Mouse (Mus musculus) limb, embryonic 12.5 days (tissue): ENCODE data around the gene Dpy19l3. TPM values are rescaled to one million over a fixed set of nuclear protein-coding genes. Genes with fewer than 3 reads are reported as not detected.

Experiments
- ATAC-seq: fragments of 200-750 bp; cut with Nextera tagmentation; 2 replicates; pipeline ENCODE4 v1.8.0; 2017; ENCODE audit warnings: low read depth, moderate TSS enrichment; ENCODE audit not compliant: insufficient number of reproducible peaks, insufficient read depth, low FRiP score, low TSS enrichment
- H3K27ac ChIP-seq: fragments of 300-500 bp; sonication (generic); 2 replicates; pipeline ENCODE4 v1.5.1; 2016; ENCODE audit warnings: mild to moderate bottlenecking, moderate library complexity
- H3K27me3 ChIP-seq: fragments of 300-500 bp; sonication (generic); 2 replicates; pipeline ENCODE4 v1.6.1; 2016; ENCODE audit warnings: mild to moderate bottlenecking, moderate library complexity
- H3K36me3 ChIP-seq: fragments of 300-500 bp; sonication (generic); 2 replicates; pipeline ENCODE4 v1.6.1; 2016; ENCODE audit warnings: mild to moderate bottlenecking, moderate library complexity
- H3K4me1 ChIP-seq: fragments of 300-500 bp; sonication (generic); replicated peaks from 2 replicates; pipeline ENCODE4 v1.6.1; 2016
- H3K4me2 ChIP-seq: fragments of 300-500 bp; sonication (generic); 2 replicates; pipeline ENCODE4 v1.6.1; 2016; ENCODE audit warnings: mild to moderate bottlenecking, moderate library complexity
- H3K4me3 ChIP-seq: fragments of 300-500 bp; sonication (generic); replicated peaks from 2 replicates; pipeline ENCODE4 v1.5.1; 2016; ENCODE audit warnings: mild to moderate bottlenecking
- H3K9ac ChIP-seq: fragments of 300-500 bp; sonication (generic); replicated peaks from 2 replicates; pipeline ENCODE4 v1.6.1; 2016; ENCODE audit warnings: mild to moderate bottlenecking, moderate library complexity
- H3K9me3 ChIP-seq: fragments of 300-500 bp; sonication (generic); 2 replicates; pipeline ENCODE4 v1.6.1; 2016; ENCODE audit warnings: mild to moderate bottlenecking, moderate library complexity
- WGBS: fragments of 180-500 bp; shearing (Covaris S2); methylation state at CpG from one replicate; pipeline ENCODE4 v1.1.7; 2016; 5-methylcytosine and 5-hydroxymethylcytosine counted together
- polyA plus RNA-seq: library from polyadenylated mRNA; unstranded; fragments of >200 nt; fragmentation: Nextera tagmentation; extraction: Ambion mirVana; gene quantifications from 2 replicates; pipeline ENCODE4 v1.2.1, GENCODE M21; 2016

The Dpy19l3 gene
- polyA plus RNA-seq, 1 experiment from 2014 or later = 39.2 TPM

DNA sequence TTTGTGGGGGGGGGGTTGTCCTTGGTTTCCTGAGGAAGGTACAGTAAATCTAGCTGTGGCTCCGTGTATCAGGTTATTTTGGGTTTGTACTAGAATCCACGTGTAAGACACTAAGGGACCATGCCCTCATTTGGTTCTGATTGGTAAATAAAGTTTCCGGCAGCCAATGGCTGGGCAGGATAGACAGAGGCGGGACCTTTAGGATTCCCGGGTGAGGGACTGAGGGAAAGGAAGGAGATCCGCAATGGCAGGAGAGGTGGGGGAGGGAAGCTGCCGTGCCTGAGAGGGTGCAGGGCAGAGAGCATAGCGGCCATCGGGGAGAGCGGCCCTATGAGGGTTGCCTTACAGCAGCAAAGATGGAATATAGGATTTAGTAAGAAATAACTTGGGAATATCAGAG lies 67.0 kb downstream of the Dpy19l3 start:
- Histone ChIP-seq H3K4me2 (peak overlapping the region; percentile 36), H3K9ac (no peak overlapping the region), H3K4me1 (peaks cover 31% of the 10 kb centered on the region), H3K27ac (0 out of 2 replicates have a peak overlapping the region, but pooled peaks have one; percentile 29), H3K27me3 (no peaks in the 10 kb centered on the region), H3K4me3 (no peak overlapping the region), H3K36me3 (peaks cover 23% of the 10 kb centered on the region), H3K9me3 (no peaks in the 10 kb centered on the region)
- WGBS = 22% methylated on average over 10 of the region's 10 CpGs
- no peak for ATAC-seq

- H3K4me3 ChIP-seq = no peak overlapping the region
- H3K27me3 ChIP-seq = no peaks in the 10 kb centered on the region
- peak overlapping the region; percentile 57; the same call in 1 of the 2 replicates for H3K27ac ChIP-seq
- 24% methylated on average over 13 of the region's 13 CpGs for WGBS
- H3K4me1 ChIP-seq = peaks cover 31% of the 10 kb centered on the region
- no peak for ATAC-seq
- H3K9ac ChIP-seq = no peak overlapping the region
- peak overlapping the region; percentile 36 for H3K4me2 ChIP-seq
- H3K9me3 ChIP-seq = no peaks in the 10 kb centered on the region
- H3K36me3 ChIP-seq = peaks cover 19% of the 10 kb centered on the region
Observed at GRCm38 (mm10) chr7:35686756-35687155, 67.5 kb downstream of the Dpy19l3 start.

DNA sequence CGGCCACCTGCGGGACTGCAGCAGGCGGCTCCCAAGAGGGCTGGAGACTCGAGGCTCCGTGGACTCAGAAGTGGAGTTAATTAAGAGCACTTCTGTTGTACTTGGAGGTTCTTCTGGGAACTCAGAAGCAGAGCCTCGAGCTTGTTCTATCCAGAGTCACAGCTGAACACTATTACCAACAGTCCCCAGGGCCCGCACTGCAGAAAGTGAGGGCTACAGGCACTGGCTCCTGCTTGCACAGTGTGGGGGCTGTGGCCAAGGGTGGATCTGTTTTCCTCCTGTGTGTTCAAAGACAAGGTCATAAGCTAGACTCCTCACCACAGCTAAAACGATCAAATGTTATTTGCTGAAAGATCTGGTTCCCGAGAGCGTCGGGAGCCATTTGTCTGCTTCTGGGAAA lies 68.0 kb downstream of the Dpy19l3 start:
- no peak overlapping the region for H3K9ac ChIP-seq
- peak; percentile 63 for ATAC-seq
- 48% methylated on average over 11 of the region's 11 CpGs for WGBS
- H3K4me3 ChIP-seq = no peak overlapping the region
- H3K27ac ChIP-seq = peak overlapping the region; percentile 57
- peaks cover 15% of the 10 kb centered on the region; the same call in 1 of the 2 replicates for H3K36me3 ChIP-seq
- no peaks in the 10 kb centered on the region for H3K27me3 ChIP-seq
- peak overlapping the region; percentile 36; the same call in 1 of the 2 replicates for H3K4me2 ChIP-seq
- peaks cover 31% of the 10 kb centered on the region for H3K4me1 ChIP-seq
- H3K9me3 ChIP-seq = no peaks in the 10 kb centered on the region

GRCm38 (mm10) chr7:35683409-35684122 lies 70.7 kb downstream of the Dpy19l3 start:
- WGBS = 89% methylated on average over 6 of the region's 6 CpGs
- no peak for ATAC-seq
- Histone ChIP-seq H3K9ac (no peak overlapping the region), H3K27ac (no peak overlapping the region), H3K4me1 (peaks cover 22% of the 10 kb centered on the region), H3K4me2 (no peak overlapping the region), H3K9me3 (no peaks in the 10 kb centered on the region), H3K27me3 (no peaks in the 10 kb centered on the region), H3K4me3 (no peak overlapping the region), H3K36me3 (no peaks in the 10 kb centered on the region)

DNA sequence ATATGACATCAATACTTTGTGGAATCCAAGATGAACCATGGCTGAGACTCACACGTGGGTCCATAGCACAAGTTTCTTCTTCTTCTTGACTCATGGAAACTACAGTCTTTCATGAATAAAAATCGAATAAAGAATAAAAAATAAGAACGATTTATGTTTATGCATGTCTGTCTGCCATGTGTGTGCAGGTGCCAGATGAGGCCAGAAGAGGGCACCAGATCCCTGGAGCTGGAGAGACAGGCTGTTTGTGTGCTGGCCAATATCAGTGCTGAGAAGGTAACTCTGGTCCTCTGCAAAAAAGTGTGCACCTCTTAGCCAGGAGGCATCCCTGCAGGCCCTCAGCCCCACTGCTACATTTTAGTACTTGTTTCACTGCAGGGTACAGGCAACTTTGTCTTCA lies 72.7 kb downstream of the Dpy19l3 start:
- peaks cover 2% of the 10 kb centered on the region for H3K4me1 ChIP-seq
- WGBS = 85% methylated on average over 3 of the region's 3 CpGs
- no peak for ATAC-seq
- 0 out of 2 replicates have a peak, but pooled peaks cover 9% of the 10 kb centered on the region for H3K9me3 ChIP-seq
- no peak overlapping the region for H3K9ac ChIP-seq
- H3K27ac ChIP-seq = no peak overlapping the region
- no peak overlapping the region for H3K4me3 ChIP-seq
- H3K4me2 ChIP-seq = no peak overlapping the region
- H3K36me3 ChIP-seq = no peaks in the 10 kb centered on the region
- no peaks in the 10 kb centered on the region for H3K27me3 ChIP-seq

- Histone ChIP-seq H3K9me3 (0 out of 2 replicates have a peak, but pooled peaks cover 9% of the 10 kb centered on the region), H3K27me3 (no peaks in the 10 kb centered on the region), H3K9ac (no peak overlapping the region), H3K4me2 (no peak overlapping the region), H3K36me3 (no peaks in the 10 kb centered on the region), H3K27ac (no peak overlapping the region), H3K4me3 (no peak overlapping the region), H3K4me1 (no peaks in the 10 kb centered on the region)
- 73% methylated on average over 4 of the region's 4 CpGs for WGBS
- no peak for ATAC-seq
Observed at GRCm38 (mm10) chr7:35678976-35679375, 75.3 kb downstream of the Dpy19l3 start.

GRCm38 (mm10) chr7:35668066-35669041 lies 85.9 kb downstream of the Dpy19l3 start:
- Histone ChIP-seq H3K9ac (no peak overlapping the region), H3K27ac (no peak overlapping the region), H3K36me3 (no peaks in the 10 kb centered on the region), H3K27me3 (no peaks in the 10 kb centered on the region), H3K4me2 (no peak overlapping the region), H3K9me3 (no peaks in the 10 kb centered on the region), H3K4me3 (no peak overlapping the region), H3K4me1 (peaks cover 7% of the 10 kb centered on the region; the same call in 1 of the 2 replicates)
- 63% methylated on average over 18 of the region's 18 CpGs for WGBS
- no peak for ATAC-seq

DNA sequence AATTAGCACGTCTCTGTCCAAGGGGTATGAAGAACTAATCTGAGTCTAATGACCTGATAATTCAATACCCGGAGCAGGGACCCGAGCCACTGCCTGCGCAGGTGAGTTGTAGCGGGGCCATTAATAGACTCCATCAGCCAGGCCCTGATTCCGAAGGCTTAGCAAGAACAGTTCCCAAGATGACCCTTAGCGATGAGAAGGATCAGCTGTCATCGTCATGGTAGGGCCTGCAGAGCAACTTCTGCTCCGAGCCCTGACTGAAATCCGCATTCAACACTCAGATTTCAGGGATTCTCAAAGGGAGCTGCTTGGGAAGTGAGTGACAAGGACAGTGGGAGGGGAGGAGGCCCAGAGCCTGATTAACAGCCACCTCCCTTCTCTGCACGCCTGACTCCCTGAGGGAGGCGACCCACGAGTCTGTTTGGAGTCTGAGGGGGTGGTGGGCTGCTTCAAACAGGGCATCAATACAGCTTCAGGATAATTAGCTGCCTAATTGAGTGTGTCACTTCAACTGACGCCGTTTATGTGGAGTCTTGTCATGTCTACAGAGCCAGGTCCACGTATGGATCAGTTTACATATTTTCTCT lies 90.4 kb downstream of the Dpy19l3 start:
- Histone ChIP-seq H3K36me3 (no peaks in the 10 kb centered on the region), H3K27me3 (no peaks in the 10 kb centered on the region), H3K27ac (no peak overlapping the region), H3K9ac (no peak overlapping the region), H3K4me2 (no peak overlapping the region), H3K9me3 (0 out of 2 replicates have a peak, but pooled peaks cover 4% of the 10 kb centered on the region), H3K4me1 (peaks cover 3% of the 10 kb centered on the region; the same call in 1 of the 2 replicates), H3K4me3 (no peak overlapping the region)
- WGBS = 62% methylated on average over 16 of the region's 16 CpGs
- 0 out of 2 replicates have a peak, but pooled peaks have one; percentile 31 for ATAC-seq

DNA sequence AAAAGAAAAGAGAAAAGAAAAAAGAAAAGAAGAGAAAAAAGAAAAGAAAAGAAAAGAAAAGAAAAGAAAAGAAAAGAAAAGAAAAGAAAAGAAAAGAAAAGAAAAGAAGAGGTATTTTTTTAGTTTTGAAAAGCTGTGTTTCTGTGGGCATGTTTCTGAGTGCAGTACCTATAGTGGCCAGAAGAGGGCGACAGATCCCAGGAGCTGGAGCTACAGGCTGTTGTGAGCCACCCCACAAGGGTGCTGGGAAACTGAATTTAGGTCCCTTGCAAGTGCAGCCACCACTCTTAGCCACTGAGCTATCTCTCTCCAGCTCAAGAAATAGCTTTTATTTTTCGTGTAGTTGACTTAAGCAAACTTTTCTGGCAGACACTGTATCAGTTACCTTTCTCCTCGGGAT lies 95.1 kb downstream of the Dpy19l3 start:
- H3K36me3 ChIP-seq = no peaks in the 10 kb centered on the region
- H3K27ac ChIP-seq = no peak overlapping the region
- H3K9ac ChIP-seq = no peak overlapping the region
- WGBS = 57% methylated on average over 3 of the region's 3 CpGs
- H3K4me2 ChIP-seq = no peak overlapping the region
- H3K9me3 ChIP-seq = 0 out of 2 replicates have a peak, but pooled peaks cover 4% of the 10 kb centered on the region
- H3K4me3 ChIP-seq = no peak overlapping the region
- H3K27me3 ChIP-seq = no peaks in the 10 kb centered on the region
- H3K4me1 ChIP-seq = 0 out of 2 replicates have a peak, but pooled peaks cover 3% of the 10 kb centered on the region
- no peak for ATAC-seq

GRCm38 (mm10) chr7:35657829-35658228 lies 96.4 kb downstream of the Dpy19l3 start:
- Histone ChIP-seq H3K27ac (no peak overlapping the region), H3K27me3 (no peaks in the 10 kb centered on the region), H3K36me3 (no peaks in the 10 kb centered on the region), H3K4me1 (no peaks in the 10 kb centered on the region), H3K9ac (no peak overlapping the region), H3K4me3 (no peak overlapping the region), H3K4me2 (no peak overlapping the region), H3K9me3 (0 out of 2 replicates have a peak, but pooled peaks cover 4% of the 10 kb centered on the region)
- 52% methylated on average over 6 of the region's 6 CpGs for WGBS
- no peak for ATAC-seq
